Mouse (Mus musculus) heart, adult 2 months (tissue): ENCODE results near the gene Dcaf17.

Experiments
- CTCF ChIP-seq: fragments of 200-600 bp; IDR thresholded peaks from 2 replicates; pipeline ENCODE4 v1.8.1; 2022; ENCODE audit warnings: antibody characterized with exemption, mild to moderate bottlenecking, moderate library complexity
- EP300 ChIP-seq: fragments of 200-500 bp; IDR thresholded peaks from 2 replicates; pipeline ENCODE4 v1.6.1; 2011; ENCODE audit warnings: low read depth, low read length, control low read depth; ENCODE audit not compliant: insufficient read depth
- POLR2A ChIP-seq: fragments of 200-500 bp; IDR thresholded peaks from 2 replicates; pipeline ENCODE4 v1.6.1; 2011; ENCODE audit warnings: mild to moderate bottlenecking, low read depth, low read length, control low read depth; ENCODE audit not compliant: insufficient read depth

DNA sequence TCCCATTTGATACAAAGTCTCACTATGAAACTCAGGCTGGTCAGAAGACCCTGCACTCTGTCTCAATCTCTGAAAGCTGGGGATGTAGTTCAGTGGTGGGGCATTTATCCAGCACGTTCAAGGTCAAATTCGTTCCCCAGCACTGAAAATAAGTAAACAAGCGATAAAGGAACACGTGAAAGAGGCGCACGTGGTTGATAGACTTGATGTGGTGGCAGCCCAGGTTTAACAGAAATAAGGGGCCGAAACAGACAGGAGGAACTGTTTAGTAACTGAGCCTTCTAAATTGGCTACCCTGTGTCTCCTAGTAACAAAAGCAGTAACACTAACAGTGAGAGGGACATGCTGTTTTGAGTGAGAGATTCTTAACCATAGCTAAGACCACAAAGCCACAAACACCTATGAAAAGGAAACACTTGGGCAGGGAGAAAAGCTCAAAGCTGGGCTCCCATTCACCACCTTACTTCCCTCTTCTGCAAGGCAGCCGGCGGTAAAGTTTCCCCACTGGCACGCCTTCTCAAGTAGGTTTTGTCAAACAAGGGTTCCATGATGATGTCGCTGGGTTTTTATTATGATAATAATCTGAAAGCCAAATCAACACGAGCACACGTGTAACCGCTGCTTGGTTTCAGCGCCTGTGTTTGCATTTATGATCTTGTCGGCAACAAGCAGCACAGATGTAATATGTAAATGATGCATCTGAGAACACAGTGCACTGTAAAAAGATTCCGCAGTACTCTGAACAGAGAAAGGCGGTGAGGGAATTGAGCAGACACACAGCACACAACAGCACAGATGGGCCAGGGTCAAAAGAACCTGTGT is 22.9 kb upstream of the Dcaf17 start:
- TF ChIP-seq CTCF: no peak
- TF ChIP-seq POLR2A: no peak
- no peak for TF ChIP-seq EP300
